Mouse (Mus musculus): ENCODE measurements around the gene Mef2d. TPM values are rescaled to one million over a fixed set of nuclear protein-coding genes. Genes with fewer than 3 reads are reported as not detected.

The Mef2d gene
- polyA plus RNA-seq, 1 experiment, result 343 TPM

- H3K27ac ChIP-seq (ENCODE audit: control insufficient read depth, insufficient read depth, low read length), result peak overlapping the region; percentile 95
- no peaks in the 10 kb centered on the region for H3K36me3 ChIP-seq (ENCODE audit: control insufficient read depth, insufficient read depth, low read length)
- TF ChIP-seq POLR2A (IDR thresholded peaks at IDR 0.05; ENCODE audit: control insufficient read depth, extremely low read depth, insufficient read depth, low read length, poor library complexity), result no peak
- no peak for TF ChIP-seq CTCF (IDR thresholded peaks at IDR 0.05; ENCODE audit: borderline replicate concordance, control insufficient read depth, extremely low read depth, insufficient read depth, low read length, poor library complexity)
- DNase-seq, result peak; percentile 11
- H3K27me3 ChIP-seq (ENCODE audit: control insufficient read depth, insufficient read depth, low read length), result no peaks in the 10 kb centered on the region
- H3K4me3 ChIP-seq (ENCODE audit: control insufficient read depth, insufficient read depth, low read length), result peak overlapping the region; percentile 3; the same call in 1 of the 2 replicates
- peaks cover 43% of the 10 kb centered on the region for H3K4me1 ChIP-seq (replicated peaks; ENCODE audit: control insufficient read depth, insufficient read depth, low read length)
- 27% methylated on average over 11 of the region's 11 CpGs for WGBS
Observed at GRCm38 (mm10) chr3:88140178-88140902, 1.8 kb upstream of the Mef2d start.

- H3K36me3 ChIP-seq (ENCODE audit: control insufficient read depth, insufficient read depth, low read length), result no peaks in the 10 kb centered on the region
- no peaks in the 10 kb centered on the region for H3K27me3 ChIP-seq (ENCODE audit: control insufficient read depth, insufficient read depth, low read length)
- DNase-seq, result peak; percentile 43
- H3K4me3 ChIP-seq (ENCODE audit: control insufficient read depth, insufficient read depth, low read length), result peak overlapping the region; percentile 5; the same call in 1 of the 2 replicates
- H3K4me1 ChIP-seq (replicated peaks; ENCODE audit: control insufficient read depth, insufficient read depth, low read length), result peaks cover 48% of the 10 kb centered on the region
- peak overlapping the region; percentile 95 for H3K27ac ChIP-seq (ENCODE audit: control insufficient read depth, insufficient read depth, low read length)
- TF ChIP-seq CTCF (IDR thresholded peaks at IDR 0.05; ENCODE audit: borderline replicate concordance, control insufficient read depth, extremely low read depth, insufficient read depth, low read length, poor library complexity), result no peak
- TF ChIP-seq POLR2A (IDR thresholded peaks at IDR 0.05; ENCODE audit: control insufficient read depth, extremely low read depth, insufficient read depth, low read length, poor library complexity), result no peak
- 12% methylated on average over 6 of the region's 6 CpGs for WGBS
Observed at GRCm38 (mm10) chr3:88140903-88141430, 1.2 kb upstream of the Mef2d start.

- Histone ChIP-seq H3K36me3 (ENCODE audit: control insufficient read depth, insufficient read depth, low read length) (no peaks in the 10 kb centered on the region), H3K4me1 (replicated peaks; ENCODE audit: control insufficient read depth, insufficient read depth, low read length) (peaks cover 50% of the 10 kb centered on the region), H3K27me3 (ENCODE audit: control insufficient read depth, insufficient read depth, low read length) (no peaks in the 10 kb centered on the region), H3K4me3 (ENCODE audit: control insufficient read depth, insufficient read depth, low read length) (peak overlapping the region; percentile 70), H3K27ac (ENCODE audit: control insufficient read depth, insufficient read depth, low read length) (peak overlapping the region; percentile 95)
- WGBS, result 3% methylated on average over 9 of the region's 9 CpGs
- no peak for TF ChIP-seq POLR2A (IDR thresholded peaks at IDR 0.05; ENCODE audit: control insufficient read depth, extremely low read depth, insufficient read depth, low read length, poor library complexity)
- TF ChIP-seq CTCF (IDR thresholded peaks at IDR 0.05; ENCODE audit: borderline replicate concordance, control insufficient read depth, extremely low read depth, insufficient read depth, low read length, poor library complexity), result no peak
- peak; percentile 62 for DNase-seq
Observed at GRCm38 (mm10) chr3:88141439-88141786, 759 bp upstream of the Mef2d start.

- Histone ChIP-seq H3K27me3 (ENCODE audit: control insufficient read depth, insufficient read depth, low read length) (no peaks in the 10 kb centered on the region), H3K4me3 (ENCODE audit: control insufficient read depth, insufficient read depth, low read length) (peak overlapping the region; percentile 96), H3K27ac (ENCODE audit: control insufficient read depth, insufficient read depth, low read length) (peak overlapping the region; percentile 88), H3K4me1 (replicated peaks; ENCODE audit: control insufficient read depth, insufficient read depth, low read length) (peaks cover 53% of the 10 kb centered on the region), H3K36me3 (ENCODE audit: control insufficient read depth, insufficient read depth, low read length) (no peaks in the 10 kb centered on the region)
- no peak for DNase-seq
- WGBS, result under 1% methylated on average over 57 of the region's 57 CpGs
- TF ChIP-seq CTCF (IDR thresholded peaks at IDR 0.05; ENCODE audit: borderline replicate concordance, control insufficient read depth, extremely low read depth, insufficient read depth, low read length, poor library complexity), result no peak
- TF ChIP-seq POLR2A (IDR thresholded peaks at IDR 0.05; ENCODE audit: control insufficient read depth, extremely low read depth, insufficient read depth, low read length, poor library complexity), result no peak
Observed at GRCm38 (mm10) chr3:88142546-88142915, 359 bp downstream of the Mef2d start.

- Histone ChIP-seq H3K27ac (ENCODE audit: control insufficient read depth, insufficient read depth, low read length) (peak overlapping the region; percentile 88), H3K36me3 (ENCODE audit: control insufficient read depth, insufficient read depth, low read length) (no peaks in the 10 kb centered on the region), H3K4me1 (replicated peaks; ENCODE audit: control insufficient read depth, insufficient read depth, low read length) (peaks cover 58% of the 10 kb centered on the region), H3K4me3 (ENCODE audit: control insufficient read depth, insufficient read depth, low read length) (peak overlapping the region; percentile 96), H3K27me3 (ENCODE audit: control insufficient read depth, insufficient read depth, low read length) (no peaks in the 10 kb centered on the region)
- DNase-seq, result peak; percentile 45
- no peak for TF ChIP-seq POLR2A (IDR thresholded peaks at IDR 0.05; ENCODE audit: control insufficient read depth, extremely low read depth, insufficient read depth, low read length, poor library complexity)
- no peak for TF ChIP-seq CTCF (IDR thresholded peaks at IDR 0.05; ENCODE audit: borderline replicate concordance, control insufficient read depth, extremely low read depth, insufficient read depth, low read length, poor library complexity)
- under 1% methylated on average over 33 of the region's 33 CpGs for WGBS
Observed at GRCm38 (mm10) chr3:88142916-88143771, 972 bp downstream of the Mef2d start.

- Histone ChIP-seq H3K4me1 (replicated peaks; ENCODE audit: control insufficient read depth, insufficient read depth, low read length) (peaks cover 67% of the 10 kb centered on the region), H3K4me3 (ENCODE audit: control insufficient read depth, insufficient read depth, low read length) (peak overlapping the region; percentile 56), H3K27me3 (ENCODE audit: control insufficient read depth, insufficient read depth, low read length) (no peaks in the 10 kb centered on the region), H3K36me3 (ENCODE audit: control insufficient read depth, insufficient read depth, low read length) (no peaks in the 10 kb centered on the region), H3K27ac (ENCODE audit: control insufficient read depth, insufficient read depth, low read length) (peak overlapping the region; percentile 24)
- TF ChIP-seq CTCF (IDR thresholded peaks at IDR 0.05; ENCODE audit: borderline replicate concordance, control insufficient read depth, extremely low read depth, insufficient read depth, low read length, poor library complexity), result no peak
- TF ChIP-seq POLR2A (IDR thresholded peaks at IDR 0.05; ENCODE audit: control insufficient read depth, extremely low read depth, insufficient read depth, low read length, poor library complexity), result no peak
- 6% methylated on average over 5 of the region's 5 CpGs for WGBS
- peak; percentile 58 for DNase-seq
Observed at GRCm38 (mm10) chr3:88143961-88144486, 1.9 kb downstream of the Mef2d start.

All from thymus, adult 2 months (tissue).